Mouse (Mus musculus): ENCODE data around the gene Lyar. TPM values are rescaled to one million over a fixed set of nuclear protein-coding genes. Genes with fewer than 3 reads are reported as not detected.

The Lyar gene
- total and polyA plus RNA-seq, 3 experiments = 134 to 314 (median 195) TPM

DNA sequence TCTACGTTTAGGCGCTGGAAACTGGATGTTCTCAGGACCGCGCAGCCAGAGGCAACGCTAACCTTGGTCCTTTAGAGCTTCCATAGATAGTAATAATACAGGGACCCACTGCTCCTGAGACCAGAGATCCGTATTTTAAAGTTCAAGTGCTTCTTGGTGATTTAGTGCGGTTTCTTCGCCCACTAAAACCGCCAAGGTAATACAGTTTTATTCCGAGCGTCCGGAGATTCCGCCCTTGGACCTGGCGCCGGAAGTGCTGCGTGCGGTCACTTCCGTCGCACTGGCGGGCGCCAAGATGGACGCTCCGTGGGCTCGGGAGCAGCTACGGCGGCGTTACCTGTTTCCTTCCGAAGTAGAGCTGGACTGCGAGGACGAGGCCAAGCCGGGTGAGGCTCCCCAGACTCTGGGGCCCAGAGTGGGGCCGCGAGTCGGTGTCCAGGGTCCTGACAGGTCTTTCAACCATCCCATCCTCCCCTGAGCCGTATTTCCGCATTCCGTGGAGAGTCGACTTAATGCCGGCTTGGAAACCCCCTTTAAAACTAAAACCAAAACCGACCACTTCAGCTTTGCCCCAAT, 39.9 kb downstream of the Lyar start, which contains the start of gene Tmem128 (continued):
- no peak for TF ChIP-seq SMC3 (IDR thresholded peaks at IDR 0.05; ENCODE audit: low read depth, low read length)

DNA sequence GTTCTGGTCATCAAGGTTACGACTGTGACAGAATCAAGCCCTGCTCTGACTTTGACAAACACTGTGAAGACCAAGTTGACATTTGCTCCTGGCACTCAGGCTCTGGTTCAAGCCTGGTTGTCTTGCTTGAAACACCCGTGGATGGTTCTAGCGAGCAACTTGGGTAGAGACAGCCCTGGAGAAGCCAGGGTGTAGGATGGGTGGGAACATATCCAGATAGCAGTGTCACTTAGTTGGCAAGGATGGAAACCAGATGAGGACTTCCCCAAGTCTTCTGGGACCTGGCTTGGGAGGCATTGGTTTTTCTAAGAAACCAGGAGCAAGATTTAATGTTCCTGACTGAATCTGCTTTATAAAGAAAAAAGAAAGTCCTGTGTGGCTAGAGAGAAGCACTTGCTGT, 50.7 kb downstream of the Lyar start:
- Histone ChIP-seq H3K4me3 (replicated peaks in 1 of 3; ENCODE audit: low read depth in 2 of 3, low read length in 2 of 3, poor library complexity in 1 of 3) (no peak overlapping the region), H3K9ac (ENCODE audit: insufficient read depth, low read depth) (no peak overlapping the region), H3K27me3 (replicated peaks) (no peaks in the 10 kb centered on the region), H3K27ac (ENCODE audit: insufficient read depth, low read depth) (no peak overlapping the region), H3K9me3 (replicated peaks; ENCODE audit: low read length) (no peaks in the 10 kb centered on the region), H3K4me1 (ENCODE audit: control insufficient read depth in 1 of 2, insufficient read depth in 2 of 2) (peaks cover 2 to 5% of the 10 kb centered on the region in 2 experiments; a peak in 1 of 4 replicates), H3K79me2 (replicated peaks; ENCODE audit: control insufficient read depth, extremely low read depth, insufficient read depth, poor library complexity, severe bottlenecking) (no peaks in the 10 kb centered on the region), H3K36me3 (replicated peaks in 1 of 2; ENCODE audit: control insufficient read depth in 1 of 2, insufficient read depth in 1 of 2, low read length in 1 of 2) (peaks cover 35 to 63% of the 10 kb centered on the region in 2 experiments), H3K4me2 (ENCODE audit: insufficient read depth, low read depth, poor library complexity, severe bottlenecking) (no peak overlapping the region)
- TF ChIP-seq SIN3A (IDR thresholded peaks at IDR 0.05; ENCODE audit: low read length) (no peak), ZNF384 (IDR thresholded peaks at IDR 0.05; ENCODE audit: low read depth, low read length) (no peak), NRF1 (IDR thresholded peaks at IDR 0.05; ENCODE audit: low read depth, low read length) (no peak), MEF2A (IDR thresholded peaks at IDR 0.05; ENCODE audit: borderline replicate concordance, low read depth, low read length) (no peak), BHLHE40 (IDR thresholded peaks at IDR 0.05; ENCODE audit: low read depth, low read length) (no peak), POLR2A (IDR thresholded peaks at IDR 0.05; ENCODE audit: low read depth, low read length) (no peak), JUN (IDR thresholded peaks at IDR 0.05; ENCODE audit: insufficient read depth, low read depth, low read length) (no peak), ELF1 (IDR thresholded peaks at IDR 0.05; ENCODE audit: low read depth, low read length) (no peak), USF2 (conservative IDR thresholded peaks at IDR 0.05; ENCODE audit: low read depth, low read length) (no peak), POLR2AphosphoS2 (IDR thresholded peaks at IDR 0.05; ENCODE audit: low read depth, low read length) (no peak), UBTF (IDR thresholded peaks at IDR 0.05; ENCODE audit: low read depth, low read length) (no peak), ZC3H11A (IDR thresholded peaks at IDR 0.05; ENCODE audit: low read depth, low read length) (no peak), IRF4 (IDR thresholded peaks at IDR 0.05; ENCODE audit: low read depth, low read length) (no peak), RCOR1 (conservative IDR thresholded peaks at IDR 0.05; ENCODE audit: low read depth, low read length) (no peak)
- no peak for DNase-seq (ENCODE audit: extremely low read depth)
- in situ Hi-C loops (cut with MboI; ENCODE audit: low pct_ligation_motif_present, low pct_unique_long_range_greater_than_20kb, low sequenced_read_pairs) = no loop called here
- dilution Hi-C loops (cut with MboI; ENCODE audit: extremely low pct_ligation_motif_present, extremely low pct_unique_long_range_greater_than_20kb, low sequenced_read_pairs) = no loop called here

DNA sequence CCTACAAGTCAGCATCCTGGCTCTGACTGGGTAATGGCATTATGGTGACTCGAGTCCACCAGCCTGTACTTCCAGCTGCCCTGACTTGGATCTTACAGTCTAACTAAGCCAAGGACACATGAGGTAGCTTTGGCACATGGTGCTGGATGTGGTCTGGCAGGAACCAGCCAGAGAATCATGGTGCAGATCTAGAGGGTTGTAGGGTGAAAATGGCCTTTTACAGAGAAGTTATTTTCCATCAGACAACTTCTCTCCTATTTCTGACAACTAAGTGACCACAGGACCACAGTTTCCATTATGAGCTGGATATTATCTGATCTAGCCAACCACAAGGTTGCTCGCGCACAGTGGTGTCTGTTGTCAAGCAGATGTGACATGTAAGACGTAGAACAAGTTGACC, 53.6 kb downstream of the Lyar start:
- H3K4me3 ChIP-seq (replicated peaks in 1 of 3; ENCODE audit: low read depth in 2 of 3, low read length in 2 of 3, poor library complexity in 1 of 3) = no peak overlapping the region

More for the DNA sequence above, 53.6 kb downstream of the Lyar start:
- no peaks in the 10 kb centered on the region for H3K79me2 ChIP-seq (replicated peaks; ENCODE audit: control insufficient read depth, extremely low read depth, insufficient read depth, poor library complexity, severe bottlenecking)
- H3K36me3 ChIP-seq (replicated peaks in 1 of 2; ENCODE audit: control insufficient read depth in 1 of 2, insufficient read depth in 1 of 2, low read length in 1 of 2) = peaks cover 17 to 37% of the 10 kb centered on the region in 2 experiments
- dilution Hi-C loops (cut with MboI; ENCODE audit: extremely low pct_ligation_motif_present, extremely low pct_unique_long_range_greater_than_20kb, low sequenced_read_pairs) (no loop called here), in situ Hi-C loops (cut with MboI; ENCODE audit: low pct_ligation_motif_present, low pct_unique_long_range_greater_than_20kb, low sequenced_read_pairs) (no loop called here)
- H3K4me2 ChIP-seq (ENCODE audit: insufficient read depth, low read depth, poor library complexity, severe bottlenecking) = no peak overlapping the region
- no peak overlapping the region for H3K9ac ChIP-seq (ENCODE audit: insufficient read depth, low read depth)
- DNase-seq (ENCODE audit: extremely low read depth) = no peak
- no peaks in the 10 kb centered on the region for H3K9me3 ChIP-seq (replicated peaks; ENCODE audit: low read length)
- TF ChIP-seq POLR2A (IDR thresholded peaks at IDR 0.05; ENCODE audit: low read depth, low read length) (no peak), EP300 (IDR thresholded peaks at IDR 0.05; ENCODE audit: low read length) (peak; percentile 25; the same call in 1 of the 2 replicates)
- H3K27ac ChIP-seq (ENCODE audit: insufficient read depth, low read depth) = no peak overlapping the region
- H3K27me3 ChIP-seq (replicated peaks) = no peaks in the 10 kb centered on the region
- H3K4me1 ChIP-seq (ENCODE audit: control insufficient read depth in 1 of 2, insufficient read depth in 2 of 2) = peaks cover 2 to 5% of the 10 kb centered on the region in 2 experiments; a peak in 1 of 4 replicates

Measured in CH12.LX (cell line).